Mouse (Mus musculus) heart, embryonic 12.5 days (tissue): ENCODE results near the gene Scube3. TPM values are rescaled to one million over a fixed set of nuclear protein-coding genes. Genes with fewer than 3 reads are reported as not detected.

Source experiments
- ATAC-seq: fragments of 200-750 bp; cut with Nextera tagmentation; 2 replicates; pipeline ENCODE4 v1.8.0; 2017; ENCODE audit warnings: moderate TSS enrichment, moderate library complexity; ENCODE audit not compliant: insufficient number of reproducible peaks, low FRiP score
- H3K27ac ChIP-seq: fragments of 300-500 bp; sonication (generic); 2 replicates; pipeline ENCODE4 v1.5.1; 2016; ENCODE audit warnings: mild to moderate bottlenecking, moderate library complexity; ENCODE audit not compliant: poor library complexity, severe bottlenecking
- H3K27me3 ChIP-seq: fragments of 300-500 bp; sonication (generic); replicated peaks from 2 replicates; pipeline ENCODE4 v1.6.1; 2016; ENCODE audit warnings: mild to moderate bottlenecking, moderate library complexity
- H3K36me3 ChIP-seq: fragments of 300-500 bp; sonication (generic); 2 replicates; pipeline ENCODE4 v1.6.1; 2016; ENCODE audit warnings: mild to moderate bottlenecking, moderate library complexity
- H3K4me1 ChIP-seq: fragments of 300-500 bp; sonication (generic); replicated peaks from 2 replicates; pipeline ENCODE4 v1.6.1; 2016; ENCODE audit warnings: mild to moderate bottlenecking
- H3K4me2 ChIP-seq: fragments of 300-500 bp; sonication (generic); 2 replicates; pipeline ENCODE4 v1.6.1; 2016; ENCODE audit warnings: mild to moderate bottlenecking, moderate library complexity
- H3K4me3 ChIP-seq: fragments of 300-500 bp; sonication (generic); 2 replicates; pipeline ENCODE4 v1.5.1; 2016; ENCODE audit warnings: mild to moderate bottlenecking
- H3K9ac ChIP-seq: fragments of 300-500 bp; sonication (generic); 2 replicates; pipeline ENCODE4 v1.6.1; 2016; ENCODE audit warnings: mild to moderate bottlenecking, moderate library complexity
- H3K9me3 ChIP-seq: fragments of 300-500 bp; sonication (generic); replicated peaks from 2 replicates; pipeline ENCODE4 v1.6.1; 2016; ENCODE audit warnings: mild to moderate bottlenecking, moderate library complexity
- WGBS: fragments of 180-500 bp; shearing (Covaris S2); methylation state at CpG from one replicate; pipeline ENCODE4 v1.1.7; 2016; 5-methylcytosine and 5-hydroxymethylcytosine counted together
- polyA plus RNA-seq: library from polyadenylated mRNA; unstranded; fragments of >200 nt; fragmentation: Nextera tagmentation; extraction: Ambion mirVana; gene quantifications from 2 replicates; pipeline ENCODE4 v1.2.1, GENCODE M21; 2016

Scube3 gene
- 1.1 and 1.2 TPM in 2 replicates for polyA plus RNA-seq

DNA sequence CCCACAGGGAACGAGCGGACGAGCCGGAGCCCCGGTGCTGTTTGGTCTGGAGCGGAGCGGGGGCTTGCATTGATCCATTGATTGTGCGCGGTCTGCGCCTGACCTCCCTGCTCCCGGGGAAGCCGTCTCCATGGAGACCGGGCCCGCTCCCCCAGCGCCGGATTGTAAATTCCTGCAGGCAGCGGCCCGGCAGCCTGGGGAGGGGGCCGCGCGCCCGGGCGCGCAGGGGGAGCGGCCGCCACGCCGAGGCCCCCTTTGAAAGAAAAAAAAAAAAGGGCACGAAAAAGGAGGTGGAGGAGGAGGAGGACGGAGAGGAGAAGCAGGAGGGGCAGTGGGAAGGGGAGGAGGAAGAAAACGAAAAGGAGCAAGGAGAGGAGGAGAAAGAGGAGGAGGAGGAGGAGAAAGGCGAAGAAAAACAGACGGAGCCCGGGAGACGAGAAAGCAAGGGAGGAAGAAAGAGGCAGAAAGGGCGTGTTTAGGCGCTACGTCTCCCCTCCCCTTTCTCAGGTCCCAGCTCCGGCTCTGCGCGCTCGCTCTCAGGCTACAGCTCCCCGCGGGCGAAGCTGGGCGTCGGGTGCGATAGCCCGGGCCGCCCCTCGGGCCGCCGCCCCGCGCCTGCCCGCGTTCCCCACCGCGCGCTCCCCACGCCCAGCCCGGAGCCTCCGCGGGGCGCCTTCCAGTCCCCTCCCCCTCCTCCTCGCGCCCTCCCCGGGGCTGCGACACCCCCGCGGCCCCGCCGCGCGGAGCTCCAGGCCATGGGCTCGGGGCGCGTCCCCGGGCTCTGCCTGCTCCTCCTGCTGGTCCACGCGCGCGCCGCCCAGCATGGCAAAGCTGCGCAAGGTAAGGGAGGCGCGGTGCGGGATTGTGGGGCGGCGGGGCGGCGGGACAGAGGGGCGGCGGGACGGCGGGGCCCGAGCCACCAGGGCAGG is at the start of gene Scube3:
Gene Scube3 (plus strand): TSS at position 371 of the 929 bp plus-strand sequence.
- H3K9me3 ChIP-seq: no peaks in the 10 kb centered on the region
- H3K4me2 ChIP-seq: peak within 1 kb of the TSS; percentile 100
- H3K9ac ChIP-seq: peak within 1 kb of the TSS; percentile 75
- WGBS: under 1% methylated on average over 85 of the region's 97 CpGs
- H3K4me1 ChIP-seq: peaks cover 45% of the 10 kb centered on the region
- no peak for ATAC-seq
- H3K36me3 ChIP-seq: no peaks in the 10 kb centered on the region
- H3K27ac ChIP-seq: no peak within 1 kb of the TSS
- peak within 1 kb of the TSS; percentile 72 for H3K4me3 ChIP-seq
- peaks cover 87% of the 10 kb centered on the region for H3K27me3 ChIP-seq

DNA sequence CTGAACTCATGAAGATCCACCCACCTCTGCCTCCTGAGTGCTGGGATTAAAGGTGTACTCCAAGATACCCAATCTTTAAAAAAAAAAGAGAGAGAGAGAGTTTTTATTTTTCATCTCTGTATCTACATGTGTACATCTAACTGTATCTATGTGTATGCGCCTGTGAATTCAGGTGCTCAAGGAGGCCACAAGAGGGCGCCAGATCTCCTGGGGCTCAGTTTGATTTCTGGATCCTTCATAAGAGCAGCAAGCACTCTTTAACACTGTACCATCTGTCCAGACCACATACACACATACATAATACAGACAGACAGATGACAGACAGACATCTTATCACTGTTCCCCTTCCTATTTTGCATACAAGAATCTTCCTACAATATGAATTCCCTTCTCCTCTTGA is 49.6 kb upstream of the Scube3 start:
- Histone ChIP-seq H3K4me2 (no peak overlapping the region), H3K4me3 (no peak overlapping the region), H3K27ac (no peak overlapping the region), H3K27me3 (no peaks in the 10 kb centered on the region; the same call in 1 of the 2 replicates), H3K9ac (no peak overlapping the region), H3K4me1 (peaks cover 10% of the 10 kb centered on the region), H3K36me3 (no peaks in the 10 kb centered on the region), H3K9me3 (peaks cover 4% of the 10 kb centered on the region)
- ATAC-seq: no peak
- 87% methylated on average over 2 of the region's 2 CpGs for WGBS

DNA sequence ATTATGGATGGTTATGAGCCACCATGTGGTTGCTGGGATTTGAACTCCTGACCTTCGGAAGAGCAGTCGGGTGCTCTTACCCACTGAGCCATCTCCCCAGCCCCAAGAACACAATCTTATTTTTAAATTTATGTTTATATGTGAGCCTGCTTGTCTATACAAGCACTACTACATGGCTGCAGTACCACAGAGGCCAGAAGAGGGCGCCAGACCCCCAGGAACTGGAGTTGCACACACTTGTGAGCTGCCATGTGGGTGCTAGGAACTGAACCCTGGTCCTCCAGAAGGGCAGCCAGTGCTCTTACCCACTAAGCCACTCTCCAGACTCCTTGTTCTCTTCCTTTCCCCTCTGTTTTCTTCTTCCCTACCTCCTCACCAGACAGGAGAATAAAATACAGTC is 48.1 kb upstream of the Scube3 start:
- H3K27me3 ChIP-seq: no peaks in the 10 kb centered on the region; the same call in 1 of the 2 replicates
- peaks cover 4% of the 10 kb centered on the region for H3K9me3 ChIP-seq
- H3K9ac ChIP-seq: no peak overlapping the region
- no peaks in the 10 kb centered on the region for H3K36me3 ChIP-seq
- H3K4me3 ChIP-seq: no peak overlapping the region
- H3K27ac ChIP-seq: no peak overlapping the region
- 70% methylated on average over 3 of the region's 3 CpGs for WGBS
- H3K4me2 ChIP-seq: no peak overlapping the region
- ATAC-seq: no peak
- 0 out of 2 replicates have a peak, but pooled peaks cover 5% of the 10 kb centered on the region for H3K4me1 ChIP-seq

- no peaks in the 10 kb centered on the region; the same call in 1 of the 2 replicates for H3K27me3 ChIP-seq
- H3K36me3 ChIP-seq: no peaks in the 10 kb centered on the region
- 0 out of 2 replicates have a peak, but pooled peaks cover 9% of the 10 kb centered on the region for H3K4me1 ChIP-seq
- H3K9me3 ChIP-seq: peaks cover 6% of the 10 kb centered on the region
- H3K4me2 ChIP-seq: no peak overlapping the region
- no peak for ATAC-seq
- H3K27ac ChIP-seq: no peak overlapping the region
- 78% methylated on average over 10 of the region's 10 CpGs for WGBS
- no peak overlapping the region for H3K9ac ChIP-seq
- H3K4me3 ChIP-seq: no peak overlapping the region
Measured at GRCm38 (mm10) chr17:28096418-28096817, 45.5 kb upstream of the Scube3 start.

GRCm38 (mm10) chr17:28097308-28097707 is 44.6 kb upstream of the Scube3 start:
- no peak for ATAC-seq
- Histone ChIP-seq H3K9me3 (peaks cover 6% of the 10 kb centered on the region), H3K9ac (no peak overlapping the region), H3K4me2 (no peak overlapping the region), H3K36me3 (no peaks in the 10 kb centered on the region), H3K27me3 (no peaks in the 10 kb centered on the region; the same call in 1 of the 2 replicates), H3K4me1 (0 out of 2 replicates have a peak, but pooled peaks cover 9% of the 10 kb centered on the region), H3K27ac (no peak overlapping the region), H3K4me3 (no peak overlapping the region)
- 79% methylated on average over 13 of the region's 13 CpGs for WGBS

- no peaks in the 10 kb centered on the region; the same call in 1 of the 2 replicates for H3K27me3 ChIP-seq
- H3K27ac ChIP-seq: no peak overlapping the region
- 0 out of 2 replicates have a peak overlapping the region, but pooled peaks have one; percentile 11 for H3K4me2 ChIP-seq
- H3K9ac ChIP-seq: no peak overlapping the region
- no peak for ATAC-seq
- 57% methylated on average over 3 of the region's 3 CpGs for WGBS
- no peaks in the 10 kb centered on the region for H3K36me3 ChIP-seq
- H3K4me3 ChIP-seq: no peak overlapping the region
- 0 out of 2 replicates have a peak, but pooled peaks cover 3% of the 10 kb centered on the region for H3K9me3 ChIP-seq
- H3K4me1 ChIP-seq: 0 out of 2 replicates have a peak, but pooled peaks cover 9% of the 10 kb centered on the region
Measured at GRCm38 (mm10) chr17:28099086-28099485, 42.9 kb upstream of the Scube3 start.

DNA sequence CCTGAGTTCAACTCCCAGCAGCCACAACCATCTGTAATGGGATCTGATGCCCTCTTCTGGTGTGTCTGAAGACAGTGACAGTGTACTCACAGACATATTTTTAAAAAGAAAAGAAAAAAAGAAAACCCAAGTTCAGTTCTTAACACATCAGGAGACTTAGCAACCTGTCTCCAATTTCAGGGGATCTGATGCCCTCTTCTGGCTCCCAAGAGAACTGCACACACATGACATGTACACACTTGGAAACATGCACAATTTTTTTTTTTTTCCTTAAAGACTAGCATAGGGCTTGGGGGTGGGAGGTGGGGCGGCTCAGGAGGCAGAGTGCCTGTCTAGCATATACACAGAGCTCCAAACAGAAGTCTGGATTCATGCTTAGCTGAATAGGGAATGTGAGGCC is 41.3 kb upstream of the Scube3 start:
- ATAC-seq: no peak
- H3K9ac ChIP-seq: no peak overlapping the region
- no peak overlapping the region for H3K4me2 ChIP-seq
- H3K4me3 ChIP-seq: no peak overlapping the region
- H3K4me1 ChIP-seq: 0 out of 2 replicates have a peak, but pooled peaks cover 9% of the 10 kb centered on the region
- H3K27me3 ChIP-seq: no peaks in the 10 kb centered on the region; the same call in 1 of the 2 replicates
- H3K36me3 ChIP-seq: no peaks in the 10 kb centered on the region
- WGBS: 82% methylated on average over 1 of the region's 1 CpGs
- 0 out of 2 replicates have a peak, but pooled peaks cover 3% of the 10 kb centered on the region for H3K9me3 ChIP-seq
- no peak overlapping the region for H3K27ac ChIP-seq

DNA sequence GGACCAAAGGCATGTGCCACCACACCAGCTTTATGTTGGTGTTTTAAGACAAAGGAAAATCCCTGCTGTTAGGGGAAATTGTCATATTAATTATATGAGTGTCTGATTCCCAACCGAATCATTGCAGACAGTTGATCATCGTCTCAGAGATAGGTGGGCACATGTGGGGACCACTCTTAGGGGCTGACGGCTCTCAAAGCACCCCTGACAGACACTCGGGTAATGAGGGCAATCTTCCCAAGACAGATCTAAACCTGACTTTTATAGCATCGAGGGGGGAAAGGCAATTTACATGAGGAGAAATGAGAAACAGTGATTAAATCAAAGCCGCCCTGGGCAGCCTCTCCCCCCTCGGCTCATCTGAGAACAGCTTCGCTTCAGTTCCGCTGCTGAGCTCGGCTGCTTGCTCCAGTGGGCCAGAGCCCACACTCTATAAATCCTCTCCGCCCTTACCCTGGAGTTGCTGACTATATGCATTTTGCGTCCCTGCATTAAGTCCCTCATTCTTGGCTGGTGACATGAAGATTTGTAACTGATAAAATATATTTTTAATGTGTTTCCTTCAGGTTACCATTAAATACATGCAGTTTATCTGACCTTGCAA is 40.6 kb upstream of the Scube3 start:
- Histone ChIP-seq H3K36me3 (no peaks in the 10 kb centered on the region), H3K27ac (no peak overlapping the region), H3K4me1 (0 out of 2 replicates have a peak, but pooled peaks cover 9% of the 10 kb centered on the region), H3K4me2 (no peak overlapping the region), H3K9me3 (0 out of 2 replicates have a peak, but pooled peaks cover 3% of the 10 kb centered on the region), H3K9ac (no peak overlapping the region), H3K27me3 (no peaks in the 10 kb centered on the region; the same call in 1 of the 2 replicates), H3K4me3 (no peak overlapping the region)
- no peak for ATAC-seq
- 73% methylated on average over 12 of the region's 12 CpGs for WGBS

GRCm38 (mm10) chr17:28101902-28102319 is 40.0 kb upstream of the Scube3 start:
- no peak for ATAC-seq
- no peaks in the 10 kb centered on the region; the same call in 1 of the 2 replicates for H3K27me3 ChIP-seq
- no peak overlapping the region for H3K4me2 ChIP-seq
- no peak overlapping the region for H3K9ac ChIP-seq
- WGBS: 46% methylated on average over 10 of the region's 10 CpGs
- H3K36me3 ChIP-seq: no peaks in the 10 kb centered on the region
- H3K27ac ChIP-seq: no peak overlapping the region
- H3K9me3 ChIP-seq: 0 out of 2 replicates have a peak, but pooled peaks cover 3% of the 10 kb centered on the region
- H3K4me1 ChIP-seq: 0 out of 2 replicates have a peak, but pooled peaks cover 7% of the 10 kb centered on the region
- no peak overlapping the region for H3K4me3 ChIP-seq

DNA sequence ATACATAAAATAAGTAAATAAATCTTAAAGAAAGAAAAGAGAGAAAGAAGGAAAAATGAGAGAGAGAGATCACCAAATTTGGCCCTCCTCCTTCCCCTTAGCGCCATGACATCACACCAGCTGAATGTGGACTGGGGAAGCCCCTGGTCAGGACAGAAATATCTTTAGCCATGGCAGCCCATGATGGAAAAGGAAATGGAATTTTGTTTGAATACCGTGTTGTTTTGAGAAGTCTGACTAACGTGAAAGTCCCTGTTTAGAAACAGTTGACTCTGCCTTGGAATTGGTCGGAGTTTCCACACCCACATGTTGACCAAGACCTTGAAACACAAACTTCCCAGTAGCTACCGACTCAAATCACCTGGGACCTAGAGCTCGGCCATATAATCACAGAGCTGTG is 37.5 kb upstream of the Scube3 start:
- no peak overlapping the region for H3K4me2 ChIP-seq
- no peak for ATAC-seq
- no peak overlapping the region for H3K27ac ChIP-seq
- WGBS: 70% methylated on average over 6 of the region's 6 CpGs
- H3K4me1 ChIP-seq: peaks cover 4% of the 10 kb centered on the region; the same call in 1 of the 2 replicates
- H3K36me3 ChIP-seq: no peaks in the 10 kb centered on the region
- 0 out of 2 replicates have a peak, but pooled peaks cover 3% of the 10 kb centered on the region for H3K9me3 ChIP-seq
- no peaks in the 10 kb centered on the region for H3K27me3 ChIP-seq
- H3K9ac ChIP-seq: no peak overlapping the region
- H3K4me3 ChIP-seq: no peak overlapping the region

GRCm38 (mm10) chr17:28106352-28106751 is 35.6 kb upstream of the Scube3 start:
- WGBS: 73% methylated on average over 6 of the region's 6 CpGs

More at GRCm38 (mm10) chr17:28106352-28106751, 35.6 kb upstream of the Scube3 start:
- no peak for ATAC-seq
- Histone ChIP-seq H3K4me3 (no peak overlapping the region), H3K4me2 (no peak overlapping the region), H3K4me1 (peaks cover 4% of the 10 kb centered on the region; the same call in 1 of the 2 replicates), H3K9ac (no peak overlapping the region), H3K36me3 (no peaks in the 10 kb centered on the region), H3K9me3 (no peaks in the 10 kb centered on the region), H3K27ac (no peak overlapping the region), H3K27me3 (no peaks in the 10 kb centered on the region)
